Mouse (Mus musculus): ENCODE results near the gene Hps4. TPM values are rescaled to one million over a fixed set of nuclear protein-coding genes. Genes with fewer than 3 reads are reported as not detected.

The Hps4 gene
- total and polyA plus RNA-seq, 2 experiments from 2014 or later, result 32.7 to 45.6 TPM

DNA sequence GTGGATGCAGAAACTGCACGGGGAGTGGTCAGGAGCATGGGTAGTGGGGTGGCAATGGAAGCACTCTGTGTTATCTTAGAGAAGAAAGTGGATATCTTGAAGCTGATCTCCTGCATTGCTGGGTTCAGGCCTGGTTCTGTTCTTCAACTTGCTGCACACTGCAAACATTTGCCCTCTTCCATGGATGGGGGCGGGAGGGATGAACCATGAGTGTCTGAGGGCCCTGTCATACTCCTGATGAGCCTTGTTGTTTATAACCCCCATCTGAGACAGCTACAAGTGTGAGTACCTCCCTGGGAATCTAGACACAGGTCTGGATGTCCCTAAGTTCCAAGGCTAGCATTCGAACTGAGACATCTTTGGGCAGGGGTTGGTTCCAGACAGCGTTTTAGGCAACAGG is 21.5 kb upstream of the Hps4 start:
- 79% methylated on average over 4 of the region's 4 CpGs for WGBS
- H3K4me2 ChIP-seq (ENCODE audit: low read depth, low read length), result no peak overlapping the region

DNA sequence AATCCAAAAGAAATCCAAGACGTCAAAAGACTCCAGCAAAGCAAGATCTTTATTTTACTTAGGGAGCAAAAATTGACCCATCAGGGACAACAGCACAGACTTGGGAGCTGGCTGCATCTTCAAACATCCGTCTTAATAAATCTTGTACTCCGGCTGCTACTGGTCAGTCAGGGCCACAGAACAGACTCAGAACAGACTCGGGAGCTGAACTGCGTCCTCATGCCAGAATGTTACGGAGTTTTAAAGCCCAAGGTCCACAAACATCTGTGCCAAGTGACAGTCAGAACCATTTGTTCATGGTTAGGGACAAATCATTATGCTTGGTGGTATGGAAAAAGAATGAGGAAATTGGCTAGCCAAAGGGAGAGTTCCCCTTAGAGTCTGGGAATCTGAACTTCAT is 19.6 kb upstream of the Hps4 start:
- TF ChIP-seq CTCF (IDR thresholded peaks at IDR 0.05; ENCODE audit: low read depth), result no peak
- WGBS, result 90% methylated on average over 6 of the region's 6 CpGs
- Histone ChIP-seq H3K4me1 (ENCODE audit: insufficient read depth, low read length) (peaks cover 6% of the 10 kb centered on the region), H3K36me3 (ENCODE audit: insufficient read depth, low read length) (no peaks in the 10 kb centered on the region), H3K9me3 (ENCODE audit: low read length) (no peaks in the 10 kb centered on the region), H3K4me3 (ENCODE audit: low read length) (no peak overlapping the region), H3K27me3 (ENCODE audit: insufficient read depth, low read length) (no peaks in the 10 kb centered on the region), H3K27ac (no peak overlapping the region), H3K9ac (replicated peaks; ENCODE audit: low read length) (no peak overlapping the region), H3K4me2 (ENCODE audit: low read depth, low read length) (no peak overlapping the region)
- no peak for ATAC-seq
- DNase-seq (ENCODE audit: low spot score), result no peak

More for the DNA sequence above, 21.5 kb upstream of the Hps4 start:
- no peaks in the 10 kb centered on the region for H3K27me3 ChIP-seq (ENCODE audit: insufficient read depth, low read length)
- H3K27ac ChIP-seq, result no peak overlapping the region
- 0 out of 2 replicates have a peak, but pooled peaks cover 4% of the 10 kb centered on the region for H3K36me3 ChIP-seq (ENCODE audit: insufficient read depth, low read length)
- no peak overlapping the region for H3K9ac ChIP-seq (replicated peaks; ENCODE audit: low read length)
- no peaks in the 10 kb centered on the region for H3K4me1 ChIP-seq (ENCODE audit: insufficient read depth, low read length)
- DNase-seq (ENCODE audit: low spot score), result no peak
- TF ChIP-seq CTCF (IDR thresholded peaks at IDR 0.05; ENCODE audit: low read depth), result no peak
- H3K9me3 ChIP-seq (ENCODE audit: low read length), result no peaks in the 10 kb centered on the region
- no peak overlapping the region for H3K4me3 ChIP-seq (ENCODE audit: low read length)
- no peak for ATAC-seq

- Histone ChIP-seq H3K4me1 (ENCODE audit: insufficient read depth, low read length) (peaks cover 6% of the 10 kb centered on the region), H3K4me3 (ENCODE audit: low read length) (no peak overlapping the region), H3K9ac (replicated peaks; ENCODE audit: low read length) (no peak overlapping the region), H3K4me2 (ENCODE audit: low read depth, low read length) (peak overlapping the region; percentile 86; the same call in 1 of the 2 replicates), H3K36me3 (ENCODE audit: insufficient read depth, low read length) (peaks cover 11% of the 10 kb centered on the region), H3K27me3 (ENCODE audit: insufficient read depth, low read length) (no peaks in the 10 kb centered on the region), H3K9me3 (ENCODE audit: low read length) (no peaks in the 10 kb centered on the region), H3K27ac (no peak overlapping the region)
- ATAC-seq, result no peak
- DNase-seq (ENCODE audit: low spot score), result no peak
- no peak for TF ChIP-seq CTCF (IDR thresholded peaks at IDR 0.05; ENCODE audit: low read depth)
- WGBS, result 37% methylated on average over 24 of the region's 24 CpGs
Measured at GRCm38 (mm10) chr5:112324637-112325545, 18.0 kb upstream of the Hps4 start.

DNA sequence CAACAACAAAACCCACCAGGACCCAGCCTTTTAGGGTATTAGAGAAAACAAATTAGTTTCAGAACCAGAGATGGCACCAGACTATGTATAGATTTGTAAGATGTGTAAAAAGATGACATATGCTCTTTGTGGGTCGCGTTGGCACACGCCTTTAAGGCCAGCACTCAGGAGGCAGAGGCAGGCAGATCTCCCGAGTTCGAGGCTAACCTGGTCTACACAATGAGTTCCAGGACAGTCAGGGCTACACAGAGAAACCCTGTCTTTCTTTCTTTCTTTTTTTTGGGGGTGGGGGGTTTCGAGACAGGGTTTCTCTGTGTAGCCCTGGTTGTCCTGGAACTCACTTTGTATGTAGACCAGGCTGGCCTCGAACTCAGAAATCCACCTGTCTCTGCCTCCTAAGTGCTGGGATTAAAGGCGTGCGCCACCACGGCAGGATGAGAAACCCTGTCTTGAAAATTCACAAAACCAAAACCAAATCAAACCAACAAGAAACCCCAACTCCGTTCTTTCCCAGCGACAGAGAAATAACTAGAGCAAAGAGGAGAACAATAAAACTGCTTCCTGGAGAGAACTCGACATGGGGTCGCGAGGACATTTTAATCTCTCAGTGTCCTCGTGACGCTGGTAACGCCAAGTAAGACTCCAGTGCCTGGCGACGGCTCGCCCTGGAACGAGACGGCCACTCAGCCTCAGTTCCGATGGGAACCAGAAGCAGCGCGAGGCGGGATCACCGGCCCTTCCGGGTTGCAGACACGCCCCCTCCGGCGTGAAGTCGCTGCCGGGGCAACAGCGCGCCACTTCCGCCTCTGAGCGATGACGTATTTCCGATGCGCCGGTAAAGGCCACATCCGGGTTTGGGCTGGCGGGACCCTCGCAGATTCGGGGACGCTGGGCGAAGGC is 17.1 kb upstream of the Hps4 start, which contains the start of gene Tfip11:
TSS of gene Tfip11 (plus strand) at position 813 of the 900 bp plus-strand sequence.
- Histone ChIP-seq H3K27me3 (ENCODE audit: insufficient read depth, low read length) (no peaks in the 10 kb centered on the region), H3K4me3 (ENCODE audit: low read length) (peak within 1 kb of the TSS; percentile 72), H3K9ac (replicated peaks; ENCODE audit: low read length) (peak within 1 kb of the TSS; percentile 65), H3K4me1 (ENCODE audit: insufficient read depth, low read length) (peaks cover 6% of the 10 kb centered on the region), H3K36me3 (ENCODE audit: insufficient read depth, low read length) (peaks cover 20% of the 10 kb centered on the region), H3K27ac (peak within 1 kb of the TSS; percentile 82), H3K9me3 (ENCODE audit: low read length) (no peaks in the 10 kb centered on the region), H3K4me2 (ENCODE audit: low read depth, low read length) (peak within 1 kb of the TSS; percentile 86)
- peak; percentile 99 for DNase-seq (ENCODE audit: low spot score)
- ATAC-seq, result peak; percentile 96
- WGBS, result 10% methylated on average over 48 of the region's 48 CpGs
- peak; percentile 46 for TF ChIP-seq CTCF (IDR thresholded peaks at IDR 0.05; ENCODE audit: low read depth)

- WGBS, result 3% methylated on average over 32 of the region's 33 CpGs
- ATAC-seq, result peak; percentile 62; the same call in 1 of the 2 replicates
- Histone ChIP-seq H3K27me3 (ENCODE audit: insufficient read depth, low read length) (no peaks in the 10 kb centered on the region), H3K4me1 (ENCODE audit: insufficient read depth, low read length) (peaks cover 6% of the 10 kb centered on the region), H3K4me3 (ENCODE audit: low read length) (peak overlapping the region; percentile 72), H3K9me3 (ENCODE audit: low read length) (no peaks in the 10 kb centered on the region), H3K27ac (peak overlapping the region; percentile 82; the same call in 1 of the 2 replicates), H3K36me3 (ENCODE audit: insufficient read depth, low read length) (peaks cover 27% of the 10 kb centered on the region), H3K9ac (replicated peaks; ENCODE audit: low read length) (peak overlapping the region; percentile 65), H3K4me2 (ENCODE audit: low read depth, low read length) (peak overlapping the region; percentile 86)
- TF ChIP-seq CTCF (IDR thresholded peaks at IDR 0.05; ENCODE audit: low read depth), result no peak
- no peak for DNase-seq (ENCODE audit: low spot score)
Measured at GRCm38 (mm10) chr5:112326446-112327009, 16.4 kb upstream of the Hps4 start.

DNA sequence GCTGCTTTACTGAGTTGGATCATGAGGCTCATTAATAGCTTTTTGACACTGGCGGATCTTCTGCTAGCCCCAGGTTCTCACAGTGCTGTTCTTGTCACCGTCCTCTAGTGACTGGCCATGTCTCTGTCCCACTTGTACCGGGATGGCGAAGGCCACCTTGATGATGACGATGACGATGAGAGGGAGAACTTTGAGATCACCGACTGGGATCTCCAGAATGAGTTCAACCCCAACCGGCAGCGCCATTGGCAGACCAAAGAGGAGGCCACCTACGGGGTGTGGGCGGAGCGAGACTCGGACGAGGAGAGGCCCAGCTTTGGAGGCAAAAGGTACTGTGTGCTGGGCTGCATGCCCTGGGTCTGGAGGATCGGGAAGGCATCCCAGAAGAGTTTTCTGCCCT is 15.0 kb upstream of the Hps4 start:
- no peaks in the 10 kb centered on the region for H3K27me3 ChIP-seq (ENCODE audit: insufficient read depth, low read length)
- H3K36me3 ChIP-seq (ENCODE audit: insufficient read depth, low read length), result peaks cover 40% of the 10 kb centered on the region
- H3K4me2 ChIP-seq (ENCODE audit: low read depth, low read length), result no peak overlapping the region
- ATAC-seq (no peak), DNase-seq (ENCODE audit: low spot score) (no peak)
- H3K27ac ChIP-seq, result no peak overlapping the region
- WGBS, result 92% methylated on average over 15 of the region's 15 CpGs
- peaks cover 6% of the 10 kb centered on the region for H3K4me1 ChIP-seq (ENCODE audit: insufficient read depth, low read length)
- no peaks in the 10 kb centered on the region for H3K9me3 ChIP-seq (ENCODE audit: low read length)
- TF ChIP-seq CTCF (IDR thresholded peaks at IDR 0.05; ENCODE audit: low read depth), result no peak
- H3K4me3 ChIP-seq (ENCODE audit: low read length), result no peak overlapping the region
- no peak overlapping the region for H3K9ac ChIP-seq (replicated peaks; ENCODE audit: low read length)
